In genomic region chr15:101581701-101582100, GRCm38 (mm10) we compare ENCODE assay signal across 32 mouse cellular contexts. TPM values are rescaled to one million over a fixed set of nuclear protein-coding genes. Genes with fewer than 3 reads are reported as not detected.
DNase-seq lines count a peak whose midpoint lies in the region; ATAC-seq lines count a peak whose summit lies in the region.
"Had no signal": no experiment of that assay in that cellular context is flagged by ENCODE, and none has a peak within 500 bp of the region (broad histone marks: within the 10 kb centered on the region; RNA-seq: fewer than 3 reads in every experiment).

No protein-coding gene starts in this region.

- no peaks in the 10 kb centered on the region for H3K36me3 ChIP-seq in neural tube, embryonic 15.5 days
- H3K36me3 ChIP-seq: embryonic facial prominence, embryonic 12.5 days; embryonic facial prominence, embryonic 15.5 days; heart, embryonic 15.5 days; hindbrain, embryonic 10.5 days; hindbrain, embryonic 13.5 days; intestine, embryonic 15.5 days had no signal

- no peak overlapping the region for H3K9ac ChIP-seq in neural tube, embryonic 15.5 days (replicated peaks)
- H3K9ac ChIP-seq: embryonic facial prominence, embryonic 12.5 days; embryonic facial prominence, embryonic 15.5 days; forebrain, postnatal 0 days; heart, embryonic 15.5 days; hindbrain, embryonic 13.5 days; intestine, embryonic 15.5 days had no signal

- H3K4me1 ChIP-seq in neural tube, embryonic 15.5 days, result no peaks in the 10 kb centered on the region
- H3K4me1 ChIP-seq: embryonic facial prominence, embryonic 12.5 days; embryonic facial prominence, embryonic 15.5 days; heart, embryonic 15.5 days; hindbrain, embryonic 10.5 days; hindbrain, embryonic 13.5 days; intestine, embryonic 15.5 days had no signal

- H3K27ac ChIP-seq in neural tube, embryonic 15.5 days (replicated peaks), result no peak overlapping the region
- H3K27ac ChIP-seq: embryonic facial prominence, embryonic 12.5 days; embryonic facial prominence, embryonic 15.5 days; gastrocnemius, adult 2 months; heart, adult 2 months; heart, embryonic 15.5 days; hindbrain, embryonic 10.5 days; hindbrain, embryonic 13.5 days; intestine, embryonic 15.5 days had no signal

- H3K9me3 ChIP-seq in neural tube, embryonic 15.5 days (replicated peaks), result no peaks in the 10 kb centered on the region
- H3K9me3 ChIP-seq: embryonic facial prominence, embryonic 12.5 days; embryonic facial prominence, embryonic 15.5 days; heart, embryonic 15.5 days; hindbrain, embryonic 10.5 days; hindbrain, embryonic 13.5 days; intestine, embryonic 15.5 days had no signal

- H3K4me2 ChIP-seq in neural tube, embryonic 15.5 days, result no peak overlapping the region
- H3K4me2 ChIP-seq: embryonic facial prominence, embryonic 12.5 days; embryonic facial prominence, embryonic 15.5 days; heart, embryonic 11.5 days; heart, embryonic 15.5 days; hindbrain, embryonic 13.5 days; intestine, embryonic 15.5 days had no signal

- no peak for DNase-seq in frontal cortex, postnatal 25 days (ENCODE audit: low spot score in 2 of 2)
- peak; percentile 17 for DNase-seq in heart, adult 11 months
- DNase-seq in heart, adult 18-20 months, result no peak
- peak; percentile 19 to 28 for DNase-seq in right cerebral cortex, adult 2 months (ENCODE audit: low spot score in 2 of 2)
- no peak for DNase-seq in right cerebral cortex, postnatal 14 days
- DNase-seq: adrenal gland, adult 8-10 months; adrenal gland, postnatal 25 days; cerebellum, adult 2 months; cerebellum, adult 9-11 months; cerebellum, postnatal 25 days; forebrain, postnatal 0 days; gastrocnemius, adult 2 months; gastrocnemius, postnatal 14 days; heart, adult 2 months; heart, postnatal 10 days; heart, postnatal 36 days had no signal

- no peak overlapping the region for H3K4me3 ChIP-seq in neural tube, embryonic 15.5 days (replicated peaks)
- H3K4me3 ChIP-seq: embryonic facial prominence, embryonic 12.5 days; embryonic facial prominence, embryonic 15.5 days; gastrocnemius, adult 2 months; heart, adult 2 months; heart, embryonic 15.5 days; hindbrain, embryonic 10.5 days; hindbrain, embryonic 13.5 days; intestine, embryonic 15.5 days had no signal

- 77% methylated on average over 3 of the region's 3 CpGs for WGBS in neural tube, embryonic 15.5 days

- H3K27me3 ChIP-seq in neural tube, embryonic 15.5 days (replicated peaks), result no peaks in the 10 kb centered on the region
- H3K27me3 ChIP-seq: embryonic facial prominence, embryonic 12.5 days; embryonic facial prominence, embryonic 15.5 days; hindbrain, embryonic 13.5 days; intestine, embryonic 15.5 days had no signal

- peak; percentile 67; the same call in 1 of the 2 replicates for ATAC-seq in frontal cortex, adult (ENCODE audit: low TSS enrichment)
- no peak for ATAC-seq in neural tube, embryonic 15.5 days (ENCODE audit: low FRiP score)
- ATAC-seq: activated CD4-positive, CD25-positive, alpha-beta regulatory T cell, adult 4 months; forebrain, embryonic 14.5 days; forebrain, postnatal 0 days; hindbrain, embryonic 16.5 days; intestine, embryonic 15.5 days had no signal

RNA-seq across cellular contexts. Expression of gene Krt75, which starts 8.0 kb away (rescaled TPM):
- total RNA-seq in heart, adult 18-20 months (2021), result not detected
- 0.10 TPM in 1 of 2 replicates, not detected in the other for polyA plus RNA-seq in neural tube, embryonic 15.5 days (2015; fragmentation: Nextera tagmentation; extraction: Ambion mirVana)
- total RNA-seq: adrenal gland, adult 8-10 months; adrenal gland, postnatal 25 days; common myeloid progenitor, adult 5-6 weeks; gastrocnemius, adult 2 months; gastrocnemius, postnatal 14 days; heart, adult 2 months; heart, postnatal 10 days; heart, postnatal 36 days had no signal
- polyA plus RNA-seq: cerebellum, adult 2 months; forebrain, embryonic 11.5 days; forebrain, embryonic 14.5 days; heart, adult 2 months; heart, embryonic 11.5 days; intestine, embryonic 15.5 days had no signal

RNA-seq across cellular contexts. Expression of gene Krt90, which starts 19.0 kb away (rescaled TPM):
- not detected for total RNA-seq in heart, adult 18-20 months (2021)
- polyA plus RNA-seq in neural tube, embryonic 15.5 days (2015; fragmentation: Nextera tagmentation; extraction: Ambion mirVana), result 0.06 and 0.12 TPM in 2 replicates
- total RNA-seq: adrenal gland, adult 8-10 months; adrenal gland, postnatal 25 days; common myeloid progenitor, adult 5-6 weeks; gastrocnemius, adult 2 months; gastrocnemius, postnatal 14 days; gastrocnemius, postnatal 4 days; heart, adult 2 months; heart, postnatal 10 days; heart, postnatal 36 days had no signal
- polyA plus RNA-seq: activated CD4-positive, CD25-positive, alpha-beta regulatory T cell, adult 4 months; heart, adult 2 months; heart, embryonic 15.5 days; hindbrain, embryonic 13.5 days had no signal

RNA-seq across cellular contexts. Expression of gene Krt82, which starts 31.2 kb away (rescaled TPM):
- not detected for total RNA-seq in heart, adult 18-20 months (2021)
- not detected in 2 replicates for polyA plus RNA-seq in neural tube, embryonic 15.5 days (2015; fragmentation: Nextera tagmentation; extraction: Ambion mirVana)
- total RNA-seq: adrenal gland, adult 8-10 months; adrenal gland, postnatal 25 days; common myeloid progenitor, adult 5-6 weeks; ES-E14; forebrain, postnatal 0 days; gastrocnemius, adult 2 months; gastrocnemius, postnatal 14 days; gastrocnemius, postnatal 4 days; heart, adult 2 months; heart, postnatal 10 days; heart, postnatal 36 days had no signal
- polyA plus RNA-seq: activated CD4-positive, CD25-positive, alpha-beta regulatory T cell, adult 4 months; cerebellum, adult 2 months; embryonic facial prominence, embryonic 12.5 days; forebrain, embryonic 11.5 days; forebrain, embryonic 14.5 days; forebrain, postnatal 0 days; heart, adult 2 months; heart, embryonic 11.5 days; heart, embryonic 15.5 days; hindbrain, embryonic 10.5 days; hindbrain, embryonic 13.5 days; hindbrain, embryonic 16.5 days; intestine, embryonic 15.5 days had no signal

RNA-seq across cellular contexts. Expression of gene Gm5414, which starts 46.3 kb away (rescaled TPM):
- not detected for total RNA-seq in heart, adult 18-20 months (2021)
- polyA plus RNA-seq in neural tube, embryonic 15.5 days (2015; fragmentation: Nextera tagmentation; extraction: Ambion mirVana), result not detected in 2 replicates
- total RNA-seq: adrenal gland, adult 8-10 months; adrenal gland, postnatal 25 days; common myeloid progenitor, adult 5-6 weeks; ES-E14; forebrain, postnatal 0 days; gastrocnemius, adult 2 months; gastrocnemius, postnatal 14 days; gastrocnemius, postnatal 4 days; heart, adult 2 months; heart, postnatal 10 days; heart, postnatal 36 days had no signal
- polyA plus RNA-seq: activated CD4-positive, CD25-positive, alpha-beta regulatory T cell, adult 4 months; cerebellum, adult 2 months; embryonic facial prominence, embryonic 12.5 days; embryonic facial prominence, embryonic 15.5 days; forebrain, embryonic 11.5 days; forebrain, embryonic 14.5 days; forebrain, postnatal 0 days; heart, adult 2 months; heart, embryonic 11.5 days; heart, embryonic 15.5 days; hindbrain, embryonic 10.5 days; hindbrain, embryonic 13.5 days; hindbrain, embryonic 16.5 days; intestine, embryonic 15.5 days had no signal

RNA-seq across cellular contexts. Expression of gene Krt84, which starts 49.1 kb away (rescaled TPM):
- total RNA-seq in heart, adult 18-20 months (2021), result not detected
- 0.28 TPM in 1 of 2 replicates, not detected in the other for polyA plus RNA-seq in neural tube, embryonic 15.5 days (2015; fragmentation: Nextera tagmentation; extraction: Ambion mirVana)
- total RNA-seq: adrenal gland, adult 8-10 months; adrenal gland, postnatal 25 days; common myeloid progenitor, adult 5-6 weeks; ES-E14; forebrain, postnatal 0 days; gastrocnemius, adult 2 months; gastrocnemius, postnatal 4 days; heart, adult 2 months; heart, postnatal 10 days; heart, postnatal 36 days had no signal
- polyA plus RNA-seq: activated CD4-positive, CD25-positive, alpha-beta regulatory T cell, adult 4 months; cerebellum, adult 2 months; forebrain, embryonic 11.5 days; forebrain, embryonic 14.5 days; forebrain, postnatal 0 days; heart, adult 2 months; heart, embryonic 11.5 days; heart, embryonic 15.5 days; hindbrain, embryonic 10.5 days; hindbrain, embryonic 16.5 days had no signal

Comparison
In these comparisons a context has a peak if more than half of its experiments do, and no peak if none do; other contexts are left out.
1. DNase-seq: peak in heart, adult 11 months (single experiment) and right cerebral cortex, adult 2 months (2 of 2); none in frontal cortex, postnatal 25 days (0 of 2), heart, adult 18-20 months (0 of 2) and right cerebral cortex, postnatal 14 days (single experiment).